Mouse (Mus musculus): ENCODE data around the gene Ipcef1. TPM values are rescaled to one million over a fixed set of nuclear protein-coding genes. Genes with fewer than 3 reads are reported as not detected.

Gene Ipcef1
- 1.0 and 1.1 TPM in 2 replicates for polyA plus RNA-seq (2014; fragmentation: Nextera tagmentation; extraction: Ambion mirVana)

- WGBS: 13% methylated on average over 12 of the region's 12 CpGs
- H3K27ac ChIP-seq (replicated peaks; ENCODE audit: low read depth, low read length): peak within 1 kb of the TSS; percentile 28; the same call in 1 of the 2 replicates
- DNase-seq: peak; percentile 27
- no peaks in the 10 kb centered on the region for H3K9me3 ChIP-seq (ENCODE audit: control insufficient read depth, low read length)
- ATAC-seq (ENCODE audit: low FRiP score, low TSS enrichment): peak; percentile 35; the same call in 1 of the 2 replicates
- H3K9ac ChIP-seq (replicated peaks; ENCODE audit: low read length): no peak within 1 kb of the TSS
- H3K4me3 ChIP-seq (replicated peaks; ENCODE audit: low read depth, low read length): no peak within 1 kb of the TSS
- no peaks in the 10 kb centered on the region for H3K27me3 ChIP-seq (ENCODE audit: control insufficient read depth, insufficient read depth, low read length)
- H3K4me2 ChIP-seq (ENCODE audit: low read length): peak within 1 kb of the TSS; percentile 18
- peaks cover 10% of the 10 kb centered on the region; the same call in 1 of the 2 replicates for H3K4me1 ChIP-seq (ENCODE audit: control insufficient read depth, insufficient read depth, low read length)
- no peaks in the 10 kb centered on the region for H3K36me3 ChIP-seq (ENCODE audit: control insufficient read depth, insufficient read depth, low read length)
Observed at GRCm38 (mm10) chr10:7052315-7053017, at the start of gene Ipcef1. Gene Ipcef1 (minus strand): TSS chr10:7052478.

DNA sequence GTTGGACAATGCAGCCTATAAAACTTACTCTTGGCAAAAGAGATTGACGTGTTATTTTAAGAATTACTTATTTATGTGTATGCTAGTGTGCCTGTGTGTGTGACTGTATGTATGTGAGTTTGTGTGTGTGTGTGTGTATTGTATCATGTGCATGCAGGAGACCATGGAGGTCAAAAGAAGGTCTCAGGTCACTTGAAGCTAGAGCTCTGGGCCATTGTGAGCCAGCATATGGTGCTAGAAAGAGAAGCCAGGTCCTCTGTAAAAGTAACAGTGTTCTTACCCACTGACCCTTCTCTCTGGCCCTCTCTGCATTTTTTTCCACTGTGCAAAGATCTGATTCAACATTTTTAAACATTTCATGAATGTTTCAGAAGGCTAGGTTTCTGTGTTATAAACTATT lies 25.7 kb upstream of the Ipcef1 start:
- ATAC-seq (ENCODE audit: low FRiP score, low TSS enrichment) (no peak), DNase-seq (no peak)
- Histone ChIP-seq H3K9ac (replicated peaks; ENCODE audit: low read length) (no peak overlapping the region), H3K4me2 (ENCODE audit: low read length) (no peak overlapping the region), H3K4me3 (replicated peaks; ENCODE audit: low read depth, low read length) (no peak overlapping the region), H3K4me1 (ENCODE audit: control insufficient read depth, insufficient read depth, low read length) (no peaks in the 10 kb centered on the region), H3K36me3 (ENCODE audit: control insufficient read depth, insufficient read depth, low read length) (no peaks in the 10 kb centered on the region), H3K9me3 (ENCODE audit: control insufficient read depth, low read length) (no peaks in the 10 kb centered on the region), H3K27ac (replicated peaks; ENCODE audit: low read depth, low read length) (no peak overlapping the region), H3K27me3 (ENCODE audit: control insufficient read depth, insufficient read depth, low read length) (no peaks in the 10 kb centered on the region)
- 86% methylated on average over 1 of the region's 1 CpGs for WGBS

DNA sequence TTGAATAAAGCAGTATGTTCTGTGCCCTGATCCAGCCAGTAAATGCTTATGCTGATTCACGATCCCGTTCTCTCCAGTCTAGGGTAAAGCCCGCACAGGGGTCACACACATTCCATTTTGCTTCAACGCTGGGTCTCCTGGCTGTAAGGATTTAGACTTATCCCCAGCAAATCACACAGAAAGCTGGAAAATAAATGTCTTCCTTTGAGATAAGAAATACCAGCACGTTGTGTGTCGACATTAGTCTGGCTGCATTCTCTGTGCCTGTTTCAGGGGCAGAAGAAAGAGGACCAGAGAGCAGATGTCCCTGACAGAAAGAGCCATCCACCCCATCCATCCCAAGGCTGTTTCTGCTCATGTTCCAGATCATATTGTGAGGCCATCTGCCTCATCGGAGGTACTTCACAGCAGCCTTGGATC lies 25.1 kb upstream of the Ipcef1 start:
- no peaks in the 10 kb centered on the region for H3K36me3 ChIP-seq (ENCODE audit: control insufficient read depth, insufficient read depth, low read length)
- no peak overlapping the region for H3K9ac ChIP-seq (replicated peaks; ENCODE audit: low read length)
- no peaks in the 10 kb centered on the region for H3K4me1 ChIP-seq (ENCODE audit: control insufficient read depth, insufficient read depth, low read length)
- H3K4me2 ChIP-seq (ENCODE audit: low read length): no peak overlapping the region
- no peak overlapping the region for H3K4me3 ChIP-seq (replicated peaks; ENCODE audit: low read depth, low read length)
- DNase-seq: no peak
- H3K9me3 ChIP-seq (ENCODE audit: control insufficient read depth, low read length): no peaks in the 10 kb centered on the region
- H3K27me3 ChIP-seq (ENCODE audit: control insufficient read depth, insufficient read depth, low read length): no peaks in the 10 kb centered on the region
- 82% methylated on average over 7 of the region's 7 CpGs for WGBS
- H3K27ac ChIP-seq (replicated peaks; ENCODE audit: low read depth, low read length): no peak overlapping the region
- no peak for ATAC-seq (ENCODE audit: low FRiP score, low TSS enrichment)

- Histone ChIP-seq H3K4me2 (ENCODE audit: low read length) (no peak overlapping the region), H3K27me3 (ENCODE audit: control insufficient read depth, insufficient read depth, low read length) (no peaks in the 10 kb centered on the region), H3K27ac (replicated peaks; ENCODE audit: low read depth, low read length) (no peak overlapping the region), H3K9me3 (ENCODE audit: control insufficient read depth, low read length) (no peaks in the 10 kb centered on the region), H3K9ac (replicated peaks; ENCODE audit: low read length) (no peak overlapping the region), H3K36me3 (ENCODE audit: control insufficient read depth, insufficient read depth, low read length) (no peaks in the 10 kb centered on the region), H3K4me1 (ENCODE audit: control insufficient read depth, insufficient read depth, low read length) (no peaks in the 10 kb centered on the region), H3K4me3 (replicated peaks; ENCODE audit: low read depth, low read length) (no peak overlapping the region)
- no peak for DNase-seq
- peak; percentile 12; the same call in 1 of the 2 replicates for ATAC-seq (ENCODE audit: low FRiP score, low TSS enrichment)
- 55% methylated on average over 7 of the region's 8 CpGs for WGBS
Observed at GRCm38 (mm10) chr10:7076662-7077211, 24.5 kb upstream of the Ipcef1 start.

- WGBS: 21% methylated on average over 8 of the region's 8 CpGs
- no peaks in the 10 kb centered on the region for H3K36me3 ChIP-seq (ENCODE audit: control insufficient read depth, insufficient read depth, low read length)
- peak; percentile 87 for DNase-seq
- H3K9me3 ChIP-seq (ENCODE audit: control insufficient read depth, low read length): no peaks in the 10 kb centered on the region
- H3K4me1 ChIP-seq (ENCODE audit: control insufficient read depth, insufficient read depth, low read length): no peaks in the 10 kb centered on the region
- H3K27me3 ChIP-seq (ENCODE audit: control insufficient read depth, insufficient read depth, low read length): no peaks in the 10 kb centered on the region
- H3K27ac ChIP-seq (replicated peaks; ENCODE audit: low read depth, low read length): no peak overlapping the region
- no peak overlapping the region for H3K4me2 ChIP-seq (ENCODE audit: low read length)
- no peak overlapping the region for H3K4me3 ChIP-seq (replicated peaks; ENCODE audit: low read depth, low read length)
- no peak overlapping the region for H3K9ac ChIP-seq (replicated peaks; ENCODE audit: low read length)
- peak; percentile 77 for ATAC-seq (ENCODE audit: low FRiP score, low TSS enrichment)
Observed at GRCm38 (mm10) chr10:7076201-7076600, 23.9 kb upstream of the Ipcef1 start.

DNA sequence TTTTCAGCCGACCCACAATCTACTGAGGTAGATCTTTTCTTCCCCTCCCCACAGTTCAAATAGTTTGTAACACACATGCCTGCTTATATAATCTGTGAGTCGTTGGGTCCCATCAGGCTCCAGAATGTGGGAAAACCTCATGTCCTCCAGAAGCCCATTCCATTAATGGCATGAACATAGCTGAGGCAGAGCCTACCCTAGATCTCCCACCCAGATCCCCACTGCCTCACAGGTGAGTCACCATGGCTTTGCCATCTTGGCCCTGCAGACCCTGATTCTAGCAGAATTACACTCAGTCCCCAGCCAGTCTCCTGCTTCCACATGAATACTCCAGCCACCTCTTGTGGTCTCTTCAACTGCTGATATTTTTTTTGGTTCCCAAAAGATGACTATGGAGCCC lies 23.4 kb upstream of the Ipcef1 start:
- Histone ChIP-seq H3K27ac (replicated peaks; ENCODE audit: low read depth, low read length) (no peak overlapping the region), H3K4me1 (ENCODE audit: control insufficient read depth, insufficient read depth, low read length) (no peaks in the 10 kb centered on the region), H3K4me3 (replicated peaks; ENCODE audit: low read depth, low read length) (no peak overlapping the region), H3K9ac (replicated peaks; ENCODE audit: low read length) (no peak overlapping the region), H3K4me2 (ENCODE audit: low read length) (no peak overlapping the region), H3K9me3 (ENCODE audit: control insufficient read depth, low read length) (no peaks in the 10 kb centered on the region), H3K27me3 (ENCODE audit: control insufficient read depth, insufficient read depth, low read length) (no peaks in the 10 kb centered on the region), H3K36me3 (ENCODE audit: control insufficient read depth, insufficient read depth, low read length) (no peaks in the 10 kb centered on the region)
- 83% methylated on average over 2 of the region's 2 CpGs for WGBS
- DNase-seq (no peak), ATAC-seq (ENCODE audit: low FRiP score, low TSS enrichment) (no peak)

DNA sequence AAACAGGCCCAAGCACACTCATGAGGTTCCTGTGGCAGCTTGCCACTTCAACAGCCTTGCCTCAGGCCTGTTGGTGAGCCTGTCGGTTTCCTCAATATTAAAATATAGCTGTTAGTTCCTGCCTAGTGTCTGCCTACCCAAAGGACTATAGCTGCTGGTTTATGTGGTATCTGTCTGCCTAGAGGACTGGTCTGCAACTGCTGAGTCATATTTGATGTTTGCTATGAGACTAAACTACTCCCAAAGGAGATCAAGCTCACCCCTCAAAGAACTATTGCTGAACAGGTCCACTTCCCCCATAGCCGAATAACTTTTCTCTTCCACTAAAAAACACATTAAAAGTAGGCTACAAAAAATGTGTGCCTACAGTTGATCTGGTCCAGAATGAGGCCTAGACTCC lies 22.0 kb upstream of the Ipcef1 start:
- Histone ChIP-seq H3K4me3 (replicated peaks; ENCODE audit: low read depth, low read length) (no peak overlapping the region), H3K27me3 (ENCODE audit: control insufficient read depth, insufficient read depth, low read length) (no peaks in the 10 kb centered on the region), H3K4me1 (ENCODE audit: control insufficient read depth, insufficient read depth, low read length) (no peaks in the 10 kb centered on the region), H3K9ac (replicated peaks; ENCODE audit: low read length) (no peak overlapping the region), H3K9me3 (ENCODE audit: control insufficient read depth, low read length) (no peaks in the 10 kb centered on the region), H3K36me3 (ENCODE audit: control insufficient read depth, insufficient read depth, low read length) (no peaks in the 10 kb centered on the region), H3K4me2 (ENCODE audit: low read length) (no peak overlapping the region), H3K27ac (replicated peaks; ENCODE audit: low read depth, low read length) (no peak overlapping the region)
- WGBS: 88% methylated on average over 2 of the region's 2 CpGs
- DNase-seq (no peak), ATAC-seq (ENCODE audit: low FRiP score, low TSS enrichment) (no peak)

DNA sequence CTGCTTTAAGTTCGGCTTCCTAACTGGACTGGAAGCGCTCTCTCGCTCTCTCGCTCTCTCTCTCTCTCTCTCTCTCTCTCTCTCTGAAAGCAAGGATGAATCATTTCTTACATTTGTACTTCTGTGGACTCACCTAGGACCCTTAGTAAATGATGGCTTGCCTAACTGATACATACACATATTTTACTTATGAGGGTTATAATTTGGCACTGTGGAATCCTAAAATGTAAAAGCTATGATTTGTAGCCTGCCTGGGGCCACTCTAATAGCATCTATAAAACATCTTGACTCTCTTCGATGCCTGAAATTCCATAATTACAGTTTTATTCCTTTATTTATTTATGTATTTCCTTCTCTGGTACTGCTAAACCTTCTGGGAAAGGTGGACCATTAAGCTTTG lies 18.6 kb upstream of the Ipcef1 start:
- Histone ChIP-seq H3K27me3 (ENCODE audit: control insufficient read depth, insufficient read depth, low read length) (no peaks in the 10 kb centered on the region), H3K9ac (replicated peaks; ENCODE audit: low read length) (no peak overlapping the region), H3K36me3 (ENCODE audit: control insufficient read depth, insufficient read depth, low read length) (no peaks in the 10 kb centered on the region), H3K27ac (replicated peaks; ENCODE audit: low read depth, low read length) (no peak overlapping the region), H3K4me3 (replicated peaks; ENCODE audit: low read depth, low read length) (no peak overlapping the region), H3K4me2 (ENCODE audit: low read length) (no peak overlapping the region), H3K4me1 (ENCODE audit: control insufficient read depth, insufficient read depth, low read length) (no peaks in the 10 kb centered on the region), H3K9me3 (ENCODE audit: control insufficient read depth, low read length) (no peaks in the 10 kb centered on the region)
- DNase-seq (no peak), ATAC-seq (ENCODE audit: low FRiP score, low TSS enrichment) (no peak)
- WGBS: 88% methylated on average over 5 of the region's 5 CpGs

Data from midbrain, embryonic 14.5 days (tissue).